Mouse (Mus musculus) CH12.LX (cell line): Measurements from ENCODE around the gene Xntrpc. TPM values are rescaled to one million over a fixed set of nuclear protein-coding genes. Genes with fewer than 3 reads are reported as not detected.

Experiments
- DNase-seq: peaks from one replicate; pipeline ENCODE4 v3.0.0-alpha.2; 2013; ENCODE audit errors: extremely low read depth
- H3K27ac ChIP-seq: 2 replicates; pipeline ENCODE4 v1.5.1; 2012; ENCODE audit warnings: low read depth, mild to moderate bottlenecking, control low read depth, moderate library complexity; ENCODE audit not compliant: insufficient read depth
- H3K27me3 ChIP-seq: replicated peaks from 2 replicates; pipeline ENCODE3; 2012; ENCODE audit warnings: inconsistent platforms
- H3K36me3 ChIP-seq, 2 experiments: replicated peaks in 1 of 2; 2 replicates each; pipeline versions ENCODE3 to v1.6.1; 2012; ENCODE audit warnings: inconsistent platforms in 1 of 2, low read length in 1 of 2, mild to moderate bottlenecking in 1 of 2, mixed read lengths in 1 of 2, moderate library complexity in 1 of 2; ENCODE audit not compliant: control insufficient read depth in 1 of 2, insufficient read depth in 1 of 2
- H3K4me1 ChIP-seq, 2 experiments: 2 replicates each; pipeline ENCODE4 v1.6.1; 2012; ENCODE audit warnings: inconsistent platforms in 1 of 2, moderate library complexity in 1 of 2; ENCODE audit not compliant: insufficient read depth in 2 of 2, control insufficient read depth in 1 of 2
- H3K4me2 ChIP-seq: 2 replicates; pipeline ENCODE4 v1.6.1; 2012; ENCODE audit warnings: low read depth, mild to moderate bottlenecking, control low read depth; ENCODE audit not compliant: poor library complexity, insufficient read depth, severe bottlenecking
- H3K4me3 ChIP-seq, 3 experiments: fragments of 150-350 bp in 1 of 3; sonication (generic) in 1 of 3; replicated peaks in 1 of 3; 2 replicates each; pipeline versions ENCODE3 to v1.5.1; 2011 to 2012; ENCODE audit warnings: low read depth in 2 of 3, low read length in 2 of 3, mild to moderate bottlenecking in 2 of 3, moderate library complexity in 2 of 3, control low read depth in 1 of 3, improper control_type of control experiment in 1 of 3, inconsistent platforms in 1 of 3, mixed read lengths in 1 of 3; ENCODE audit not compliant: poor library complexity in 1 of 3
- H3K79me2 ChIP-seq: replicated peaks from 2 replicates; pipeline ENCODE4 v1.6.1; 2012; ENCODE audit warnings: mild to moderate bottlenecking, moderate library complexity; ENCODE audit not compliant: control insufficient read depth, poor library complexity, insufficient read depth, severe bottlenecking; ENCODE audit errors: extremely low read depth
- H3K9ac ChIP-seq: 2 replicates; pipeline ENCODE4 v1.6.1; 2012; ENCODE audit warnings: low read depth, mild to moderate bottlenecking, control low read depth, moderate library complexity; ENCODE audit not compliant: insufficient read depth
- H3K9me3 ChIP-seq: replicated peaks from 2 replicates; pipeline ENCODE3; 2012; ENCODE audit warnings: low read length, inconsistent platforms, mixed read lengths
- BHLHE40 ChIP-seq: IDR thresholded peaks from 2 replicates; pipeline ENCODE4 v1.6.1; 2011; ENCODE audit warnings: mild to moderate bottlenecking, low read depth, low read length, improper control_type of control experiment
- EP300 ChIP-seq: IDR thresholded peaks from 2 replicates; pipeline ENCODE4 v1.6.1; 2011; ENCODE audit warnings: low read length, improper control_type of control experiment
- GABPA ChIP-seq: IDR thresholded peaks from 2 replicates; pipeline ENCODE4 v1.6.1; 2012; ENCODE audit warnings: low read depth, low read length, improper control_type of control experiment, inconsistent platforms; ENCODE audit not compliant: insufficient replicate concordance
- HCFC1 ChIP-seq: IDR thresholded peaks from 2 replicates; pipeline ENCODE4 v1.6.1; 2012; ENCODE audit warnings: low read depth, mild to moderate bottlenecking, inconsistent platforms, low read length, improper control_type of control experiment
- JUN ChIP-seq: IDR thresholded peaks from 2 replicates; pipeline ENCODE4 v1.6.1; 2011; ENCODE audit warnings: low read depth, mild to moderate bottlenecking, low read length, improper control_type of control experiment, moderate library complexity; ENCODE audit not compliant: insufficient read depth
- KAT2A ChIP-seq: IDR thresholded peaks from 2 replicates; pipeline ENCODE4 v1.6.1; 2012; ENCODE audit warnings: low read length, improper control_type of control experiment, inconsistent platforms; ENCODE audit not compliant: insufficient replicate concordance
- MAFK ChIP-seq: IDR thresholded peaks from 2 replicates; pipeline ENCODE4 v1.6.1; 2011; ENCODE audit warnings: low read length, improper control_type of control experiment; ENCODE audit not compliant: insufficient replicate concordance
- MAX ChIP-seq: IDR thresholded peaks from 2 replicates; pipeline ENCODE4 v1.6.1; 2011; ENCODE audit warnings: low read length, improper control_type of control experiment
- MAZ ChIP-seq: IDR thresholded peaks from 2 replicates; pipeline ENCODE4 v1.6.1; 2012; ENCODE audit warnings: low read depth, mild to moderate bottlenecking, inconsistent platforms, low read length, improper control_type of control experiment, moderate library complexity
- MXI1 ChIP-seq: IDR thresholded peaks from 2 replicates; pipeline ENCODE4 v1.6.1; 2011; ENCODE audit warnings: mild to moderate bottlenecking, low read depth, low read length, improper control_type of control experiment
- MYC ChIP-seq: IDR thresholded peaks from 2 replicates; pipeline ENCODE4 v1.6.1; 2011; ENCODE audit warnings: low read depth, mild to moderate bottlenecking, improper control_type of control experiment, low read length
- NELFE ChIP-seq: IDR thresholded peaks from 2 replicates; pipeline ENCODE4 v1.6.1; 2011; ENCODE audit warnings: low read depth, low read length, improper control_type of control experiment
- POLR2A ChIP-seq: IDR thresholded peaks from 2 replicates; pipeline ENCODE4 v1.6.1; 2011; ENCODE audit warnings: low read depth, mild to moderate bottlenecking, improper control_type of control experiment, low read length
- RAD21 ChIP-seq: IDR thresholded peaks from 2 replicates; pipeline ENCODE4 v1.6.1; 2011; ENCODE audit warnings: low read depth, mild to moderate bottlenecking, low read length, improper control_type of control experiment, moderate library complexity
- RCOR1 ChIP-seq: conservative IDR thresholded peaks from 2 replicates; pipeline ENCODE4 v1.6.1; 2012; ENCODE audit warnings: low read depth, mild to moderate bottlenecking, inconsistent platforms, low read length, improper control_type of control experiment
- SIN3A ChIP-seq: IDR thresholded peaks from 2 replicates; pipeline ENCODE4 v1.6.1; 2012; ENCODE audit warnings: low read length, improper control_type of control experiment, inconsistent platforms
- SMC3 ChIP-seq: IDR thresholded peaks from 2 replicates; pipeline ENCODE4 v1.6.1; 2011; ENCODE audit warnings: low read depth, low read length, improper control_type of control experiment
- TBP ChIP-seq: conservative IDR thresholded peaks from 2 replicates; pipeline ENCODE4 v1.6.1; 2011; ENCODE audit warnings: low read depth, low read length, improper control_type of control experiment
- TCF12 ChIP-seq: IDR thresholded peaks from 2 replicates; pipeline ENCODE4 v1.6.1; 2014; ENCODE audit warnings: low read depth, mild to moderate bottlenecking, inconsistent platforms, low read length, improper control_type of control experiment
- UBTF ChIP-seq: IDR thresholded peaks from 2 replicates; pipeline ENCODE4 v1.6.1; 2012; ENCODE audit warnings: low read depth, mild to moderate bottlenecking, inconsistent platforms, low read length, improper control_type of control experiment, moderate library complexity
- USF1 ChIP-seq: IDR thresholded peaks from 2 replicates; pipeline ENCODE4 v1.6.1; 2014; ENCODE audit warnings: low read depth, mild to moderate bottlenecking, inconsistent platforms, low read length, improper control_type of control experiment
- USF2 ChIP-seq: conservative IDR thresholded peaks from 2 replicates; pipeline ENCODE4 v1.6.1; 2011; ENCODE audit warnings: low read depth, low read length, improper control_type of control experiment
- ZKSCAN1 ChIP-seq: IDR thresholded peaks from 2 replicates; pipeline ENCODE4 v1.6.1; 2012; ENCODE audit warnings: low read depth, inconsistent platforms, low read length, improper control_type of control experiment, borderline replicate concordance
- ZMIZ1 ChIP-seq: IDR thresholded peaks from 2 replicates; pipeline ENCODE4 v1.6.1; 2012; ENCODE audit warnings: low read depth, mild to moderate bottlenecking, inconsistent platforms, low read length, improper control_type of control experiment
- dilution Hi-C: fragments of 300-500 bp; cut with MboI; formaldehyde crosslinking; loops from 2 replicates; pipeline ENCODE4 v1.14.3; 2020; ENCODE audit warnings: low sequenced_read_pairs; ENCODE audit not compliant: extremely low pct_unique_long_range_greater_than_20kb, extremely low pct_ligation_motif_present
- in situ Hi-C: fragments of 300-500 bp; cut with MboI; formaldehyde crosslinking; loops from 3 replicates; pipeline ENCODE4 v1.14.3; 2019; ENCODE audit warnings: low sequenced_read_pairs, low pct_ligation_motif_present, low pct_unique_long_range_greater_than_20kb, mixed read lengths
- polyA plus RNA-seq: library from polyadenylated mRNA; unstranded; fragments of >175 nt; gene quantifications from 2 replicates; pipeline ENCODE4 v1.2.1, GENCODE M21; 2012; ENCODE audit warnings: low read depth; ENCODE audit not compliant: insufficient read length
- total RNA-seq, 2 experiments: library from RNA; depleted of rRNA; stranded (reverse); fragments of 300-350 nt in 1 of 2; fragments of >200 nt in 1 of 2; gene quantifications; 2 replicates each; pipeline ENCODE4 v1.2.3; 2012 to 2014

Xntrpc gene
- total and polyA plus RNA-seq, 3 experiments: 0.64 to 1.9 (median 1.7) TPM

DNA sequence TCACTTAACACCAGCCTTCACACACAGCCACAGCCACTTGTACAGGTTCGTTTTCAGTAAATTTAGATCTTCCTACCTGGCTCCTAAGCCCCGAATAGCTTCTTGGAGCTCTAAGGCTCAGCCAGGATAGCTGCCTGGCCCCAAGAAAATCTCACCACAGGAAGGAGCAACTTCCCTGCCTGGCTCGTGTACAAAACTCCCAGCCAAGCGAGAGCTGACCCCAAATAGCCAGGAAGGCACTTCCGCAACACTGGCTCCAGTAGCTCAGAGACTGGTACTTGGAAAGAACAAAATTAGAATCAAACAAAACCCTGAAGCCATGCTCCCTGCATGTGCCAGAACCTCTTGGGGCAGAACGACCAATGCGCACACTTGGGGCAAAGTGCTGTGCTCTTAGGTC, 47.5 kb upstream of the Xntrpc start:
- TF ChIP-seq KAT2A: no peak
- TF ChIP-seq BHLHE40: no peak
- TF ChIP-seq EP300: no peak
- TF ChIP-seq TCF12: no peak
- TF ChIP-seq TBP: no peak
- Histone ChIP-seq H3K36me3 (peaks cover 56 to 93% of the 10 kb centered on the region in 2 experiments), H3K4me2 (no peak overlapping the region), H3K4me1 (peaks cover 6 to 23% of the 10 kb centered on the region in 2 experiments; a peak in 3 of 4 replicates), H3K9me3 (no peaks in the 10 kb centered on the region), H3K4me3 (no peak overlapping the region), H3K9ac (no peak overlapping the region), H3K79me2 (no peaks in the 10 kb centered on the region), H3K27ac (no peak overlapping the region), H3K27me3 (no peaks in the 10 kb centered on the region)
- in situ Hi-C loops (no loop called here), dilution Hi-C loops (no loop called here)
- no peak for DNase-seq

DNA sequence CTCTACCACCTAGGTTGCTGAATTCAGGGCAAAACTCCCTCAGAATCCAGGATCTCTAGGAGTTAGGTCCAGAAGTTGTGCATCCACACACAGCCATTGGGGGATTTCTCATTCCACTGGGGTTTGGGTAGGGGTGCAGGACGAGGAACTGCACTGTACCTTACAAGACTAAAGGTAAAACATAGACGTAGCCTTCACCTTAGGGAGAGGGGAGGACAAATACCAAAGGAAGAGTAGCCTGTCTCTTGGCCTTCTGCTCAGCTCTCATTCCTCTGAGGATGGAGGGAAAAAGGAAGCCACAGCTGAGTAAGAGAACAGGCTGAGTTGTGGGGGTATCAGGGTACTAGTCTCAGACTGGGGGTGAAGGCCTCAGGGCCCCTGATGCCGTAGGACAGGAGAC, 46.9 kb upstream of the Xntrpc start, which contains the start of gene Il18bp:
TSS of gene Il18bp (minus strand) at position 101 of the 400 bp plus-strand sequence.
- Histone ChIP-seq H3K79me2 (no peaks in the 10 kb centered on the region), H3K4me3 (no peak within 1 kb of the TSS)

DNA sequence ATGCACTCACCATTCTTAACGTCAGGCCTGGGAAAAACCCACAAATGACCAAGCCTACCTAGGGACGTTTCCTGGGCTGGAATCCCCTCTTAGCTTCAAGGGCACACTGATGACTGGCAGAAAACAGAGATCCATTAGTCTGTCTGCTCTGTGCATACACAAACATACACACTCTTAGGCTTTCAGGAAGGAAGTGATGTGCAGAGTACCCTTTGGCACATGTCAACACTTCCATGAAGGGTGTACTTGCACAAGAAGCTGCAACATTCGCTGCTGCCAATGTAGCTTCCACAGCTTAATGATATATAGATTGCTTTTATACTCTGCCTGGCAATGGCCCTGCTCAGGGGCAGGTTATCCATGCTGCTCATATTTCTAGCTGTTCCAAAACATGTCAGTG, 46.2 kb upstream of the Xntrpc start:
- TF ChIP-seq JUN: no peak
- no peak for TF ChIP-seq ZMIZ1
- no peak for TF ChIP-seq MAX
- TF ChIP-seq MAZ: no peak
- TF ChIP-seq NELFE: no peak
- no peak for TF ChIP-seq USF1
- TF ChIP-seq EP300: no peak
- no peak for TF ChIP-seq GABPA
- no peak for TF ChIP-seq USF2
- no peak for TF ChIP-seq SIN3A
- TF ChIP-seq RCOR1: no peak
- TF ChIP-seq UBTF: no peak
- dilution Hi-C loops: no loop called here
- peak overlapping the region; percentile 38; the same call in 1 of the 2 replicates for H3K27ac ChIP-seq
- no peak overlapping the region for H3K4me3 ChIP-seq
- no peaks in the 10 kb centered on the region for H3K27me3 ChIP-seq
- H3K36me3 ChIP-seq: peaks cover 56 to 92% of the 10 kb centered on the region in 2 experiments
- no peak for DNase-seq
- no peaks in the 10 kb centered on the region for H3K9me3 ChIP-seq
- H3K79me2 ChIP-seq: no peaks in the 10 kb centered on the region
- H3K4me2 ChIP-seq: no peak overlapping the region
- in situ Hi-C loops: no loop called here
- no peak overlapping the region for H3K9ac ChIP-seq
- H3K4me1 ChIP-seq: peaks cover 6 to 25% of the 10 kb centered on the region in 2 experiments; a peak in 3 of 4 replicates

More for the DNA sequence above, 46.9 kb upstream of the Xntrpc start, which contains the start of gene Il18bp:
- peaks cover 6 to 23% of the 10 kb centered on the region in 2 experiments; a peak in 3 of 4 replicates for H3K4me1 ChIP-seq
- H3K9me3 ChIP-seq: no peaks in the 10 kb centered on the region
- H3K9ac ChIP-seq: no peak within 1 kb of the TSS
- no peak within 1 kb of the TSS for H3K4me2 ChIP-seq
- TF ChIP-seq USF2 (no peak), ZKSCAN1 (no peak), SMC3 (no peak), TCF12 (no peak), MAX (no peak), MAFK (no peak), JUN (no peak), MYC (no peak), KAT2A (no peak), MXI1 (no peak), POLR2A (no peak), HCFC1 (no peak), RAD21 (no peak)
- H3K27me3 ChIP-seq: no peaks in the 10 kb centered on the region
- DNase-seq: no peak
- in situ Hi-C loops: no loop called here
- H3K27ac ChIP-seq: peak within 1 kb of the TSS; percentile 38; the same call in 1 of the 2 replicates
- dilution Hi-C loops: no loop called here
- H3K36me3 ChIP-seq: peaks cover 56 to 93% of the 10 kb centered on the region in 2 experiments
